Comparison of ENCODE assay signal across 9 mouse cellular contexts in the genomic region with DNA sequence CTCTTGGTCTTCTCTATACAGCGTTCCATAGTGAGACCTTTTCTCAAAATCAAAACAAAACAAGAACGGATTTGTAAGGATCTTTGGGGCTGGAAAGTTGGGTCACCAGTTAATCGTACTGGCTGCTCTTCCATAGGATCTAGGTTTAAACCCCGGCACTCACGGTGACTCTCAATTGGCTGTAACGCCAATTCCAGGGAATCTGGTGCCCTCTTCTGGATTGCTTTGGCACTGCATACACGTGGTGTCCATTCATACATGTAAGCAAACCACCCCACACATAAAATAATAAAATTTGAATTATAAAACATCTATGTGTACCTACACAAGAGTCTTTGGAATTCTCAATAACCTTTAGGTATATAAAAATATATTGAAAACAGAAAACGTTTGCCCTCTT.
DNase-seq lines count a peak whose midpoint lies in the region; ATAC-seq lines count a peak whose summit lies in the region.
"Had no signal": no experiment of that assay in that cellular context is flagged by ENCODE, and none has a peak within 500 bp of the region (broad histone marks: within the 10 kb centered on the region; RNA-seq: fewer than 3 reads in every experiment).

No protein-coding gene starts in this region.

- H3K9me3 ChIP-seq in kidney, embryonic 16.5 days (ENCODE audit: low read length), result peaks cover 4% of the 10 kb centered on the region; the same call in 1 of the 2 replicates
- H3K9me3 ChIP-seq in limb, embryonic 11.5 days (ENCODE audit: control insufficient read depth, low read length), result no peaks in the 10 kb centered on the region
- H3K9me3 ChIP-seq: neural tube, embryonic 13.5 days had no signal

- peak; percentile 76 for DNase-seq in CD4-positive, CD25-positive, alpha-beta regulatory T cell, adult 2 months (ENCODE audit: low read depth, low spot score)
- peak; percentile 15 to 50 for DNase-seq in kidney, adult 8-10 months
- DNase-seq in c-Kit-negative CD71-positive TER-119-positive erythroid progenitor cells, embryonic 14.5 days (ENCODE audit: low read depth, low spot score), result peak; percentile 56
- DNase-seq in limb, embryonic 11.5 days (ENCODE audit: low spot score), result peak; percentile 75
- DNase-seq in testis, postnatal 10 days (ENCODE audit: low spot score), result peak; percentile 55

- H3K27ac ChIP-seq in kidney, embryonic 16.5 days (ENCODE audit: low read length), result no peak overlapping the region
- no peak overlapping the region for H3K27ac ChIP-seq in limb, embryonic 11.5 days (replicated peaks; ENCODE audit: low read depth, low read length)
- H3K27ac ChIP-seq: neural tube, embryonic 13.5 days had no signal

- WGBS in kidney, embryonic 16.5 days, result 53% methylated on average over 8 of the region's 8 CpGs
- WGBS in limb, embryonic 11.5 days, result 52% methylated on average over 8 of the region's 8 CpGs

- no peaks in the 10 kb centered on the region for H3K27me3 ChIP-seq in kidney, embryonic 16.5 days (ENCODE audit: insufficient read depth, low read length)
- H3K27me3 ChIP-seq in limb, embryonic 11.5 days (ENCODE audit: control insufficient read depth, insufficient read depth, low read length), result no peaks in the 10 kb centered on the region
- H3K27me3 ChIP-seq: neural tube, embryonic 13.5 days had no signal

- no peaks in the 10 kb centered on the region for H3K36me3 ChIP-seq in kidney, embryonic 16.5 days (ENCODE audit: insufficient read depth, low read length)
- no peaks in the 10 kb centered on the region for H3K36me3 ChIP-seq in limb, embryonic 11.5 days (ENCODE audit: control insufficient read depth, insufficient read depth, low read length)

- H3K4me1 ChIP-seq in kidney, embryonic 16.5 days (ENCODE audit: insufficient read depth, low read length), result 0 out of 2 replicates have a peak, but pooled peaks cover 4% of the 10 kb centered on the region
- H3K4me1 ChIP-seq in limb, embryonic 11.5 days (ENCODE audit: control insufficient read depth, insufficient read depth, low read length), result no peaks in the 10 kb centered on the region
- H3K4me1 ChIP-seq: neural tube, embryonic 13.5 days had no signal

- no peak for ATAC-seq in CD4-positive, CD25-positive, alpha-beta regulatory T cell, adult 4 months
- no peak for ATAC-seq in kidney, embryonic 16.5 days (ENCODE audit: low FRiP score, low TSS enrichment)
- ATAC-seq in limb, embryonic 11.5 days (ENCODE audit: insufficient number of reproducible peaks, low FRiP score, low TSS enrichment, low read depth), result no peak
- ATAC-seq in monocyte, adult 5-6 weeks (replicated peaks; ENCODE audit: insufficient number of reproducible peaks, low FRiP score, low TSS enrichment, poor library complexity, severe bottlenecking), result no peak

- no peak overlapping the region for H3K4me3 ChIP-seq in kidney, embryonic 16.5 days (ENCODE audit: low read length)
- no peak overlapping the region for H3K4me3 ChIP-seq in limb, embryonic 11.5 days (ENCODE audit: low read depth, low read length)
- H3K4me3 ChIP-seq: neural tube, embryonic 13.5 days had no signal

- no peak overlapping the region for H3K4me2 ChIP-seq in kidney, embryonic 16.5 days (replicated peaks; ENCODE audit: low read depth, low read length)
- H3K4me2 ChIP-seq in limb, embryonic 11.5 days (ENCODE audit: low read depth, severe bottlenecking), result no peak overlapping the region
- H3K4me2 ChIP-seq: neural tube, embryonic 13.5 days had no signal

- H3K9ac ChIP-seq in kidney, embryonic 16.5 days (replicated peaks; ENCODE audit: low read length), result no peak overlapping the region
- no peak overlapping the region for H3K9ac ChIP-seq in limb, embryonic 11.5 days (ENCODE audit: low read length)
- H3K9ac ChIP-seq: neural tube, embryonic 13.5 days had no signal
